In genomic region chr17:35301645-35302258, GRCm38 (mm10) we compare ENCODE assay signal across 8 mouse cellular contexts. TPM values are rescaled to one million over a fixed set of nuclear protein-coding genes. Genes with fewer than 3 reads are reported as not detected.
DNase-seq lines count a peak whose midpoint lies in the region; ATAC-seq and TF ChIP-seq lines count a peak whose summit lies in the region.

No protein-coding gene starts in this region.

- TF ChIP-seq CTCF in forebrain, postnatal 0 days (IDR thresholded peaks at IDR 0.05; ENCODE audit: low read depth), result peak; percentile 88

- no peak overlapping the region for H3K27ac ChIP-seq in forebrain, postnatal 0 days (ENCODE audit: low read depth, low read length)
- no peak overlapping the region for H3K27ac ChIP-seq in forebrain, embryonic 13.5 days
- no peak overlapping the region for H3K27ac ChIP-seq in brown adipose tissue, adult 24 weeks (replicated peaks; ENCODE audit: low read depth, low read length)

- no peaks in the 10 kb centered on the region for H3K9me3 ChIP-seq in forebrain, postnatal 0 days (ENCODE audit: low read length)
- 0 out of 2 replicates have a peak, but pooled peaks cover 4% of the 10 kb centered on the region for H3K9me3 ChIP-seq in forebrain, embryonic 13.5 days (replicated peaks)

- WGBS in forebrain, postnatal 0 days, result 25% methylated on average over 13 of the region's 13 CpGs
- 21% methylated on average over 13 of the region's 13 CpGs for WGBS in forebrain, embryonic 13.5 days

- DNase-seq in forebrain, postnatal 0 days, result peak; percentile 70
- peak; percentile 60 for DNase-seq in hindlimb bud, embryonic 11.5 days (ENCODE audit: extremely low spot score, low read depth, low spot score)
- DNase-seq in left cerebral cortex, postnatal 36 days (ENCODE audit: low spot score in 2 of 2), result peak; percentile 78 to 83
- peak; percentile 78 for DNase-seq in splenic B cell, adult 2 months (ENCODE audit: low read depth, low spot score)

- H3K4me1 ChIP-seq in forebrain, postnatal 0 days (ENCODE audit: insufficient read depth), result no peaks in the 10 kb centered on the region
- H3K4me1 ChIP-seq in forebrain, embryonic 13.5 days, result no peaks in the 10 kb centered on the region
- H3K4me1 ChIP-seq in brown adipose tissue, adult 24 weeks (ENCODE audit: control insufficient read depth, insufficient read depth, insufficient read length, low read length), result no peaks in the 10 kb centered on the region

- ATAC-seq in forebrain, postnatal 0 days, result no peak; the same call in 1 of the 2 replicates
- no peak for ATAC-seq in forebrain, embryonic 13.5 days
- ATAC-seq in frontal cortex, adult (ENCODE audit: low TSS enrichment), result peak; percentile 27; the same call in 1 of the 2 replicates
- peak; percentile 69 for ATAC-seq in monocyte, adult 5-6 weeks (replicated peaks; ENCODE audit: insufficient number of reproducible peaks, low FRiP score, low TSS enrichment, poor library complexity, severe bottlenecking)

- intact Hi-C loops in left cerebral cortex, postnatal 36 days (cut with DNase I), result loop anchor here (5.0 kb wide), 1 partner anchor 44 kb away; no protein-coding TSS in a partner anchor

- H3K27me3 ChIP-seq in forebrain, postnatal 0 days (ENCODE audit: insufficient read depth, low read length), result no peaks in the 10 kb centered on the region
- no peaks in the 10 kb centered on the region for H3K27me3 ChIP-seq in forebrain, embryonic 13.5 days
- H3K27me3 ChIP-seq in splenic B cell, adult 2 months (ENCODE audit: control insufficient read depth, insufficient read depth, low read length, poor library complexity, severe bottlenecking), result no peaks in the 10 kb centered on the region

- H3K4me3 ChIP-seq in forebrain, postnatal 0 days (ENCODE audit: low read depth, low read length), result no peak overlapping the region
- H3K4me3 ChIP-seq in forebrain, embryonic 13.5 days, result no peak overlapping the region
- 0 out of 2 replicates have a peak overlapping the region, but pooled peaks have one; percentile 2 for H3K4me3 ChIP-seq in brown adipose tissue, adult 24 weeks (ENCODE audit: insufficient read depth, low read depth, low read length)

- H3K4me2 ChIP-seq in forebrain, postnatal 0 days (ENCODE audit: low read depth), result no peak overlapping the region
- no peak overlapping the region for H3K4me2 ChIP-seq in forebrain, embryonic 13.5 days

- no peak overlapping the region for H3K9ac ChIP-seq in forebrain, postnatal 0 days
- no peak overlapping the region for H3K9ac ChIP-seq in forebrain, embryonic 13.5 days

- H3K36me3 ChIP-seq in forebrain, postnatal 0 days (ENCODE audit: insufficient read depth), result no peaks in the 10 kb centered on the region
- no peaks in the 10 kb centered on the region for H3K36me3 ChIP-seq in forebrain, embryonic 13.5 days (ENCODE audit: poor library complexity, severe bottlenecking)
- H3K36me3 ChIP-seq in splenic B cell, adult 2 months (ENCODE audit: control insufficient read depth, insufficient read depth, low read length, poor library complexity, severe bottlenecking), result no peaks in the 10 kb centered on the region

RNA-seq across cellular contexts. Expression of gene H2-Q1, which starts 18.5 kb away (rescaled TPM):
- 0.46 and 1.00 TPM in 2 replicates for total RNA-seq in forebrain, postnatal 0 days (2014; rRNA removed)
- 0.45 and 0.74 TPM in 2 replicates for polyA plus RNA-seq in forebrain, postnatal 0 days (2015; fragmentation: Nextera tagmentation; extraction: Ambion mirVana)
- polyA plus RNA-seq in forebrain, embryonic 13.5 days (2015; fragmentation: Nextera tagmentation; extraction: Ambion mirVana), result not detected in 2 replicates
- polyA plus RNA-seq in brown adipose tissue, adult 24 weeks (2012; ENCODE audit: insufficient read depth, insufficient read length, missing spikeins), result 0.40 TPM in 1 of 2 replicates, not detected in the other
- total RNA-seq in left cerebral cortex, postnatal 36 days (2021), result under 1 TPM; 0.39 to 0.74 TPM
- total RNA-seq in monocyte, adult 5-6 weeks (2017), result 0.11 to 0.38 TPM in 2 of 3 replicates, not detected in the other

RNA-seq across cellular contexts. Expression of gene H2-D1, which starts 39.2 kb away (rescaled TPM):
- 54.9 and 63.3 TPM in 2 replicates for total RNA-seq in forebrain, postnatal 0 days (2014; rRNA removed)
- polyA plus RNA-seq in forebrain, postnatal 0 days (2015; fragmentation: Nextera tagmentation; extraction: Ambion mirVana), result 74.5 and 95.9 TPM in 2 replicates
- 37.7 and 45.8 TPM in 2 replicates for polyA plus RNA-seq in forebrain, embryonic 13.5 days (2015; fragmentation: Nextera tagmentation; extraction: Ambion mirVana)
- 284 and 411 TPM in 2 replicates for polyA plus RNA-seq in brown adipose tissue, adult 24 weeks (2012; ENCODE audit: insufficient read depth, insufficient read length, missing spikeins)
- total RNA-seq in left cerebral cortex, postnatal 36 days (2021), result 10 to 100 TPM; 19.6 to 23.3 TPM
- 2,987 to 4,272 TPM (median 3,836 TPM) in 3 replicates for total RNA-seq in monocyte, adult 5-6 weeks (2017)

RNA-seq across cellular contexts. Expression of gene H2-Q2, which starts 40.3 kb away (rescaled TPM):
- 5.5 and 16.2 TPM in 2 replicates for total RNA-seq in forebrain, postnatal 0 days (2014; rRNA removed)
- 4.5 and 8.0 TPM in 2 replicates for polyA plus RNA-seq in forebrain, postnatal 0 days (2015; fragmentation: Nextera tagmentation; extraction: Ambion mirVana)
- polyA plus RNA-seq in forebrain, embryonic 13.5 days (2015; fragmentation: Nextera tagmentation; extraction: Ambion mirVana), result 0.14 and 0.15 TPM in 2 replicates
- not detected in 2 replicates for polyA plus RNA-seq in brown adipose tissue, adult 24 weeks (2012; ENCODE audit: insufficient read depth, insufficient read length, missing spikeins)
- under 1 TPM in 1 of 2 experiments, not detected in 1; 0.43 TPM for total RNA-seq in left cerebral cortex, postnatal 36 days (2021)
- total RNA-seq in monocyte, adult 5-6 weeks (2017), result not detected in 3 replicates

Comparison
In these comparisons a context has a peak if more than half of its experiments do, and no peak if none do; other contexts are left out.
1. ATAC-seq: peak in frontal cortex, adult (single experiment) and monocyte, adult 5-6 weeks (single experiment); none in forebrain, postnatal 0 days (single experiment) and forebrain, embryonic 13.5 days (single experiment).
2. RNA of gene H2-D1, which starts 39.2 kb away (total RNA-seq): 2,987 to 4,272 TPM in monocyte, adult 5-6 weeks; 54.9 to 63.3 TPM in forebrain, postnatal 0 days and 19.6 to 23.3 TPM in left cerebral cortex, postnatal 36 days; every median in the first group is over 10 times any median in the second.
3. Peak in every context shown above with its lines, with median percentiles within 50 percentile points of each other: DNase-seq.